Mouse (Mus musculus) liver, adult 2 months (tissue): ENCODE measurements around the gene Csnk1e.

Experiments
- CTCF ChIP-seq: fragments of 200-500 bp; IDR thresholded peaks from 2 replicates; pipeline ENCODE4 v1.5.1; 2011; ENCODE audit warnings: low read depth, low read length, control low read depth
- POLR2A ChIP-seq: fragments of 200-500 bp; IDR thresholded peaks from 2 replicates; pipeline ENCODE4 v1.6.1; 2011; ENCODE audit warnings: low read length, control low read depth; ENCODE audit not compliant: insufficient read depth; ENCODE audit errors: extremely low read depth

- TF ChIP-seq CTCF: no peak
- TF ChIP-seq POLR2A: no peak
Observed at GRCm38 (mm10) chr15:79448041-79448440, 7.3 kb downstream of the Csnk1e start.
